Mouse (Mus musculus): ENCODE results near the gene Parp2. TPM values are rescaled to one million over a fixed set of nuclear protein-coding genes. Genes with fewer than 3 reads are reported as not detected.
A peak's percentile ranks its signal among the peaks of the same experiment; 100 is the strongest.
"Not testable (repeated sequence)": the region's sequence is repeated elsewhere in the genome, so short reads cannot be mapped to it uniquely, and the experiment has no call there.

Parp2 gene
- total RNA-seq, 2 experiments from 2014 or later: 25.5 to 29.8 TPM

DNA sequence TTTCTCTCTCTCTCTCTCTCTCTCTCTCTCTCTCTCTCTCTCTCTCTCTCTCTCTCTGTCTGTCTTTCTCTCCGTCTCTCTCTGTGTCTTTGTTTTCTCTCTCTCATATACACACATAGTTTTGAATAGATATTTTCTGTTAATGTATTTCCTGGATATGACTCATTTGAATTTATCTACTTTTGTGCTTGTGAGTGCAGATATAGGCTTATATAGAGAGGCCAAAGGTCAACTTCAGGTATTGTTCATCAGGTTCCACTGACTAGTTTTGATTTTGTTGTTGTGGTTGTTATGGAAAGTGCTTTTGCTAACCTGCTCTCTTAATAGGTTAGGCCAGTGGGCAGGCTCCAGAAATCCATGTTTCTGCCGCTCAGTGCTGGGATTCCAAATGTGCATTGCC, 5.4 kb downstream of the Parp2 start:
- intact Hi-C loops (cut with DNase I): no loop called here

DNA sequence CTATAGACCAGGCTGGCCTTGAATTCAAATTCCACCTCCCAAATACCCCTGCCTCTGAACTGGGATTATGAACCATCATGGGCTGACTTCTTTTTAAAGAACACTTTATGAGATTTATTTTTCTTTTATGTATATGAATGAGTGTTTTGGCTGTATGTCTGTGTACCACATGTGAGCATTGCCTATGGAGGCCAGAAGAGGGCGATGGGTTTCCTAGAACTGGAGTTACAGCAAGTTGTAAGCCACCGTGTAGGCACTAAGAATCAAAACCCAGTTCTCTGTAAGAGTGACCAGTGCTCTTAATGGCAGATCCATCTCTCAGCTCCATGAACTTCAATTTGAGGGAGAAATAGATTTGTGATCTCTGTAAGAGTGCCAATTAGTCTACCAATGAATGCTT, 15.6 kb downstream of the Parp2 start:
- DNase-seq (ENCODE audit: low spot score in 2 of 2): no peak
- intact Hi-C loops (cut with DNase I): loop anchor here (5.0 kb wide), 1 partner anchor 94 kb away; no protein-coding TSS in a partner anchor

More for the DNA sequence above, 5.4 kb downstream of the Parp2 start:
- DNase-seq (ENCODE audit: low spot score in 2 of 2): no peak

DNA sequence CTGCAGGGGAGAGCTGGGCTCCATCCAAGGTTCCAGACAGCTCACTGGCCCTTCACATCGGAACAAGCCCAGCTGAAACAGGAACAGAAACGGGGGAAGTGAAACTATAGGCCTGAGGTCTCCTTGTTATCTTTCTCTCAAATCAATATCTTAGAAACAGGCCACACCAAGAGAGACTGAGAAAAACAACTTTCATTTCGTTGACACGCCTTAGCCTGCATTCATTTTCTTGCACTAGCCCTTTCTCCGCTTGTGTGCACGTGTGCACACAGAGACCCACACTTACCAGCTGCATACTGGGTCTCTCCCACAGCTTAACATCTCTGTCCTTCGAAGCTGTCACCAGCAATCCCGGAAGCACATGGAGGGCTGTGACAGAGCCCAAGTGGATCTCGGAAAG, 16.6 kb downstream of the Parp2 start:
- no peak for DNase-seq (ENCODE audit: low spot score in 2 of 2)
- intact Hi-C loops (cut with DNase I): loop anchor here (5.0 kb wide), 1 partner anchor 93 kb away; no protein-coding TSS in a partner anchor

DNA sequence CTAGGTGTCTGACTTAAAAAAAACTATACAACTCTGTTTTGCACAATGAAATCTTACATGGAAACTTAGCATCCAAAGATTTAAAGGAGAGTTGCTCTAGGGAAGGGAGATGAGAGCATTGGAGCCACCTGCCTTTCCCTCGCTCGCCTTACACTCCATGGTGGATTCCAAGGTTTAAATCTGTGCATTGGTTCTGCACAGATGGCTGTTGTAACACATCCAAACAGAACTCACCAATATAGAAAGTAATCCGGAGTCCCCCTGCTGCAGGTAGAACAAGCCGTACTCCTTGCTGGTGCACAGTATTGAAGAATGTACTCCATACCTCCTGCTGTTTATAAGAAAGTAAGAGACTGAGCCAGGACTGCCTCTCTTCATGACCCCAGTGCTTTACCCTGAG, 18.9 kb downstream of the Parp2 start:
- DNase-seq (ENCODE audit: low spot score in 2 of 2): peak; percentile 22 to 53
- intact Hi-C loops (cut with DNase I): no loop called here

DNA sequence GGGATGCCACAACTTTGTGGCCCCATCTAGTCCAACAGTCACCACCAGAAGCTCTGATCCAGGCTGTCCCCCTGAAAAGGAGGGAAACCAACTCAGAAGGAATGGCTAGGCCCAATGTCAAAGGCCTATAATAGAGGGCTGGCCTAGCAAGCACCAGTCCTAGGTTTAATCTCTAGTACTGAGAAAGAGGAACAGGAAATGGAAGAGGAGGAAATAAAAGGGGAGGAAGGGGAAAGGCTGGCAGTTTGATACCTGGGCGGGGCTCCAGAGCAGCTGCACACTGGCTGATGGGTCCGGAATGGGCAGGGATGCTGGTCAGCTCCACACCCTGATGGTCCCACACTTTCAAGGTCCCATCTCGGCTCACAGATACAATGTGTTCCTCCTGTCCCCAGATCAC, 22.2 kb downstream of the Parp2 start:
- no peak for DNase-seq (ENCODE audit: low spot score in 2 of 2)
- intact Hi-C loops (cut with DNase I): no loop called here

DNA sequence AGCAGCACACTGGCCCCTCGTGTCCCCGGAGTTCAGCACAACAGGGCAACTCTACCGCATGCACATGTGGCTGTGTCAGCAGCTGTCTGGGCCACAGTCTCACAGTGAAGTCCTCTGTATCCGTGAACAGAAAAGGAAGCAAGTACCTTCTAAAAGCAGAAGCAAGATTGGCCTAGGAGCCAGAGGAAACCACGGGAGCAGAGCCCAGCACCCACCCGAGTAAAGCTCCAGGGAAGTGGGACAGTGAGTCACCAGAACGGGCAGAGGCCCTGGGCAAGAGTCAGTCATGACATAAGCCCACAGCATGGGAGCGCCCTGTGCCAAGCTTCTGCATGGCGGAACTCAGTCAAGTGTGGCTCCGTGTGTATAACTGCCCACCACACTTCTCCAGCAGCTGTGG, 26.3 kb downstream of the Parp2 start:
- peak; percentile 14 to 23 for DNase-seq (ENCODE audit: low spot score in 2 of 2)
- intact Hi-C loops (cut with DNase I): no loop called here

DNA sequence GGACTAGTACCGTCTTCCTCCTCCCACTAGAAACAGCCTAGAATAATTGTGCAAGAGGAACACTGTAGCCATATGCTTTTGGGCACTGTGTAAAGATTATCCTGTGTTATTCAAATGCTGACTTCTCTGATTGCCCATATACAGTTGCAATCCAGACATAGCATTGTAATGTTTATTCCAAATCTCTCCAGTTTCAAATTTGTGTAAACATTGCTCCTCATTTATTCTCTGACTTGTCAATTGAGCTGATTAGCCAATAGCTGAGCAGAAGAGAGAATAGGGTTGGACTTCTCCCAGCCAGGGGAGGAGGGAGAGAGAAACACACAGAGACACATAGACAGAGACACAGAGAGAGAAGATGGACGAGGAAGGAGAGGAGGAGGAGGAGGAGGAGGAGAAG, 26.8 kb downstream of the Parp2 start:
- DNase-seq (ENCODE audit: low spot score in 2 of 2): no peak
- intact Hi-C loops (cut with DNase I): no loop called here

DNA sequence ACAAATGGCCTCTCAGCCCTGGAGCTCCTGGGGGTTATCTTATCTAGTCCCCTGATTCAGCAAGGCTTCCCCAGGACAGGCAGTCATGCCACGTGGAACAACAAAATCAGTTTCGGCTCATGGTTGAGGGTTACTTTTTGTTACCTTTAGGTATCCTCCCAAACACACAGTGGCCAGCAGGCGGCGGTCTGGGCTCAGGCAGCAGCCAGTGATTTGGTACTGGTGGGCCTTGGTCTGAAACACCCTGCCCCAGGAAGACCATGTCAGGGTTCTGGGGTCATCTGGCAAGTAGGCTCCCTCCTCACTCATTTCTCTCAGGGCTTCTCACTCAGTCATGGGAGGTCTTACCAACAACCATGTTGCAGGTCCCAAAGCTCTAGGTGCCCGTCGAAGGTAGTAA, 29.6 kb downstream of the Parp2 start:
- intact Hi-C loops (cut with DNase I): no loop called here
- DNase-seq (ENCODE audit: low spot score in 2 of 2): peak in 1 of 2 experiments; percentile 6

DNA sequence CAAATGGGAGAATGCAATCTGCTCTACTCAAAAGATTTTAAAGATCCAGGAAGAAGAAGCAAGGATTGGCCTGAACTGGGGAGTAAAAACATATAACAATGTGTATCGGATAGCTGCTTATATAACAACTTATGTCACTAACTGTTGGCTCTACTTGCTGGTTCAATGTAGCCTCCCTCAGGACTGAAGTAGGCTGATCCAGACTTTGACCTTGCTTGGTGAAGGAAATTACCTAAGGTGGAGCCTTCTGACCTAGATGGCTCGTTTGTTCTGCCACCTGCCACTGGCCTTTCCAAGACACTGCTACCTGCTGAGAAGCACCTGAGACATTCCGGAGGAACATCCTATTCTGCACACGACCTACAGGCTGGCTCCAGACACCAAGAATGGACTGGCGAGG, 48.1 kb downstream of the Parp2 start:
- DNase-seq (ENCODE audit: low spot score in 2 of 2): no peak
- intact Hi-C loops (cut with DNase I): no loop called here

DNA sequence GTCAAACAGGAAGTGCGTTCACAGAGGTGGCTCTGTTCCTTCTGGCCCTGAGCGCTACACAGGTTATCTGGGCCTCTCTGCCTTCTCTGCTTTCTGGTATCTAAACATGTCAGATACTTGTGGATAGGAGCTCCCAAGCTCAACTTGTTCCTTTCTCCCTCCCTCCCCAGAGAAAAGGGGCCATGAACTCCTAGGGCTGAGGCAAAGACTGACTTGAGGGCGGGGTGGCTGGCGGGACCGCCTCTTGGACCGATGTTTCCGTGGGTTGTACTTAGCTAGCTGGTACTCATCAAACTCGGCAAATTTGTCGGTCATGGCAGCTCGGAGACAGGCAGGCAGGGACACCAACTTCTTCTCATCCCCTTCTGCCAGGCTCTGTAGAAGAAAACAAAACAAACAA, 55.0 kb downstream of the Parp2 start:
- intact Hi-C loops (cut with DNase I): no loop called here
- DNase-seq (ENCODE audit: low spot score in 2 of 2): no peak

DNA sequence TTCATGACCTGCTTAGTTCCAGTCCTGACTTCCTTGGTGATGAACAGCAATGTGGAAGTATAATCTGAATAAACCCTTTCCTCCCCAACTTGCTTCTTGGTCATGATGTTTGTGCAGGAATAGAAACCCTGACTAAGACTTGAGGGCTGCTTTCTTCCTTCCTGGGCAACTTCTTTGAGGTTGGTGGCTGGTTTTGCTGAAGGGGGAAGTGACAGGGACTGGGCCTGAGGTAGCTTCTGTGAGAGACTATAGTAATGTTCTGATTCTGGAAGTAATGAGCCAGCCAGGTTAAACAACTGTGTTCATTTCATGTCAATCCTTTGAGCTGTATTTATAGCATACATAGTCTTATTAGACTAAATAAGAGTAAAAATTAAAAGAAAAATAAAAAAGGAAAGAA, 57.4 kb downstream of the Parp2 start:
- intact Hi-C loops (cut with DNase I); DNase-seq (ENCODE audit: low spot score in 2 of 2): not testable (repeated sequence)

DNA sequence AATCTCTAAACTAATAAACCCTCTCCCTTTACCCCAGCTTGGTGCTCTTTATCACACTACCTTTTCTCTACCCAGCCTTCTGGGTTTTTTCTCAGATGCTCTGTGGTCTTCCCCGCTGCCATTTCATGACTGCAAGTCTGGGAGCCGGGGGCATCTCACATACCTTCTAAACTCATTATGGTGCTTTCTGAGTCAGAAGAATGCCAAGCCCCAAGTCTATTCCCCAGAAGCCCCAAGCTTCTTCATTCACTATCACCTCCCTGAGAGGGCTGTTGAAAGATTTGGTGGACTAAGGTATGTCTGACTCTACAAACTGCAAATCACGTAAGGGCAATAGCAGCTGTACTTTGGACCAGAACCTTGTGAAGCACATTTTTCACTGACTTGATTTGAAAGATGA, 59.3 kb downstream of the Parp2 start:
- intact Hi-C loops (cut with DNase I): no loop called here
- DNase-seq (ENCODE audit: low spot score in 2 of 2): no peak

DNA sequence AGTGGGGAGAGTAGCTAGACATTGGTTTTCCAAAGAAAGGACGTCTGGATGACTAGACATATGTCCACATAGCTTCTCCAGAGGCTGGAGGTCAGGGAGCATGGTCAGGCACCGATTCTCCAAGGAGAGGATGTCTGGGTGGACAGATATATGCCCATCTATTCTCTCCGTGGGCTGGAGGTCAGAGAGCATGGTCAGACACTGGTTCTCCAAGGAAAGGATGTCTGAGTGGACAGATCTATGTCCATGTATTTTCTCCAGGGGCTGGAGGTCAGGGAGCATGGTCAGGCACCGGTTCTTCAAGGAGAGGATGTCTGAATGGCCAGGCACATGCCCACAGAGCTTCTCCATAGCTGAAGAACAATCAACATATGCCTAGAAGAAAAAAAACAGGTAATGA, 60.6 kb downstream of the Parp2 start:
- DNase-seq (ENCODE audit: low spot score in 2 of 2): no peak
- intact Hi-C loops (cut with DNase I): no loop called here

DNA sequence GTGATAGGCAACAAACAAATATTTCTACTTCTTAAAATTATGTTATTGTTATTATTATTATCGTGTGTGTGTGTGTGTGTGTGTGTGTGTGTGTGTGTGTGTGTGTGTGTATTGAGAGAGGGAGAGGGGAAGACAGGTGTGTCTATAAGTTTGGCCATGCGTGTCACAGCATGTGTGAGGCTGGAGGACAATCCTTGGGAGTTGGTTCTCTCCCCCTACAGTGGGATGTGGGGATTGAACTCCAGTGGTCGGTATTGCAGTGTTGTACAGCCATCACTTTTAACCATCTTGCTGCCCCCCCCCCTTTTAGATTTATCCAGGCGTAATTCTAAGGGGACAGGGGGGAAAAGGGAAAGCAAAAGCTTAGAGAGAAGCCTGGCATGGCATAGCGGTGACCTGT, 61.0 kb downstream of the Parp2 start:
- intact Hi-C loops (cut with DNase I): no loop called here
- DNase-seq (ENCODE audit: low spot score in 2 of 2): no peak

DNA sequence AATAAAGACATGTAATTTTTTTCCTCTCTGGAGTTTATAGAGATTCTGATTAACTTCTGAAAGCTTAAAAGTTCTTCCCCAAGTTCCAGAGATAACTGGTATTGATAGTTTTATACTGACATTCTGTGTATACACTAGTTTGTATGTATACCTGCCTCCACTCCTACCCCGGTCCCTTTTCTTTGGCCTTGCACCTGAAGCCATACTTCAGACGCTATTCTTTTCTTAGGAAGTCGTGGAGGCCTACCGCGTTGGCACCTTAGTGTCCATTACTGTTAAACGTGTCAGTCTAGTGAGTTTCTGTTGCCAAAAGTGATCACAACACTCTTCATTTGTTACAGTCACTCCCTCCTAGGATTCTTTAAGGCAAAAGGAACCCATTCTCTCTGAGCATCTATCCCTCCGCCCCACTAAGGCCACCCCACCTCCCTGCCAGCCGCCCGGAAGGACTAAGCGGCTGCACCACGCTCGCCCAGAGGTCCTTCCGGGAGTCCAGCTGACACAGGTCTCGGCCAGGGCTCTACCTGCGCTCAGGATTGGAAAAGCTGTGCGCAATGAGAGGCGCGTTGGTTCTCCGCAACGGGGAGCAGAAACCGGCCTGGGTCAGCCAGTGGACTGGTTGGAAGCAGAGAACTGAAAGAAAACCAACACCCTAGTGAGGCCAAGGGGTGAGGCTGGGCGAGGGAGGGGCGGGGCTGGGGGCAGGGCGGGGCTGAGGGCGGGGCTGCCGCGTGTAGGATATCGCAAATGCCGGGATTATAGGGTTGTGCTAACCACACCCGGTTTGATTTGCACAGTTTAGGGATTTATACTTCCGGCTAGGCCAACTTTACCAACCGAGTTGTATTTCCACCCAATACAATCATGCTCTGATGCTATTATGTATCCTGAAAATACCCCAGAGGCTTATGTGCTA, 62.5 kb downstream of the Parp2 start, which contains the start of gene Tep1:
Gene Tep1 (minus strand): TSS at position 672 of the 916 bp plus-strand sequence.
- peak; percentile 25 to 49 for DNase-seq (ENCODE audit: low spot score in 2 of 2)
- intact Hi-C loops (cut with DNase I): no loop called here

DNA sequence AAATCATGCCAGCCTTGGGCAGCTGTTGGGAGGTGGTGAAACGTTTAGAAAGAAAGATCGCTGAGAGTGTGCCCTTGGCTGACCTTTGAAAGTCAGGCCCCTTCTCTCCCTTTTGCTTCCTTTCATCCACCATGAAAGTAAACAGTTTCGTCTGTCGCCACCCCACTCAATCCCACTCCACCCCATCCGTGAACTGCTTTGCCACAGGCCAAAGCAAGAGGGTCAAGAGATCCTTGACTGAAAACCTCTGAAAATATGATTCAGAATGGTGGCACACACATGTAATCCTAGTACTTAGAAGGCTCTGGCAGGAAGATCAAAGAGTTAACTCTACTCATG, 63.1 kb downstream of the Parp2 start:
- no peak for DNase-seq (ENCODE audit: low spot score in 2 of 2)
- intact Hi-C loops (cut with DNase I): no loop called here

Other genes starting within 250 kb of the Parp2 start
- not detected for gene Olfr744, start 193.0 kb upstream of the Parp2 start, total RNA-seq (2021)
- gene Olfr745, start 168.5 kb upstream of the Parp2 start, total RNA-seq (2021): not detected
- not detected for gene Olfr746, start 160.8 kb upstream of the Parp2 start, total RNA-seq (2021)
- gene Olfr747, start 114.6 kb upstream of the Parp2 start, total RNA-seq (2021): not detected
- gene Olfr748, start 100.5 kb upstream of the Parp2 start, total RNA-seq (2021): not detected
- gene Olfr749, start 62.7 kb upstream of the Parp2 start, total RNA-seq (2021): not detected
- 10 to 100 TPM; 64.7 to 68.3 TPM for gene Ttc5, start 22.3 kb upstream of the Parp2 start, total RNA-seq (2021)
- not detected for gene Ccnb1ip1, start 109 bp upstream of the Parp2 start, total RNA-seq (2021)
- gene Tep1, start 62.7 kb downstream of the Parp2 start, total RNA-seq (2021): 1 to 10 TPM; 2.2 to 2.6 TPM
- 1 to 10 TPM; 2.0 to 2.9 TPM for gene Klhl33, start 89.7 kb downstream of the Parp2 start, total RNA-seq (2021)
- gene Osgep, start 117.1 kb downstream of the Parp2 start, total RNA-seq (2021): 10 to 100 TPM; 35.1 to 39.7 TPM
- gene Apex1, start 117.1 kb downstream of the Parp2 start, total RNA-seq (2021): 10 to 100 TPM; 57.7 to 61.1 TPM
- 10 to 100 TPM; 87.3 to 98.4 TPM for gene Pip4p1, start 123.0 kb downstream of the Parp2 start, total RNA-seq (2021)
- gene Pnp, start 123.2 kb downstream of the Parp2 start, total RNA-seq (2021): 10 to 100 TPM; 13.7 to 15.2 TPM
- 10 to 100 TPM in 1 of 2 experiments, 1 to 10 TPM in 1; 9.2 to 14.4 TPM for gene Gm49342, start 136.7 kb downstream of the Parp2 start, total RNA-seq (2021)
- gene Pnp2, start 148.2 kb downstream of the Parp2 start, total RNA-seq (2021): 1 to 10 TPM in 1 of 2 experiments, under 1 TPM in 1; 0.68 to 1.5 TPM
- under 1 TPM in 1 of 2 experiments, not detected in 1; 0.30 TPM for gene Rnase10, start 199.9 kb downstream of the Parp2 start, total RNA-seq (2021)
- gene Rnase9, start 234.0 kb downstream of the Parp2 start, total RNA-seq (2021): not detected
- not detected for gene Rnase11, start 242.3 kb downstream of the Parp2 start, total RNA-seq (2021)
- gene Rnase12, start 249.8 kb downstream of the Parp2 start, total RNA-seq (2021): not detected

Measured in left cerebral cortex, postnatal 14 days (tissue).